8 mouse cellular contexts compared by ENCODE assay signal in the genomic region with DNA sequence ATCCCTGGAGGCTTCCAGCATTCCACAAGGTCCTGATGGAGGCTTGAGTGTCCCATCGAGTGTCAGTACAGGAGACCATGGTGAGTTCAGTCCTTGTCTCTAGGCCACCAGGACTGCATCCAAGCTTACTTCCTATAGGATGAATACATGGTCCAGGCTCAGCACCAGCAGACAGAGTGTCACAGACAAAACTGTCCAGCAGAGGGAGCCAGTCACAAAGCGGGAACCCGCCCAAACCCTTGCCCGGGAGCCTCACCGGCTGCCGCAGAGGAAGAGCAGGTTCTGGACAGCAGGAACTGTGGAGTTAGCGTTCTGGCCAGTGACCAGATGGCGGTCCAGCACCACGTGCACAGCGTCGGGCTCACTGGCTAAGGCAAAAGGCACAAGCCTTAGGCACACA. TPM values are rescaled to one million over a fixed set of nuclear protein-coding genes. Genes with fewer than 3 reads are reported as not detected.
DNase-seq lines count a peak whose midpoint lies in the region.

No protein-coding gene starts in this region.

- DNase-seq in T-cell, adult 2 months (ENCODE audit: low spot score): peak; percentile 67
- DNase-seq in cerebellum, postnatal 4 days (ENCODE audit: low spot score in 2 of 2): peak; percentile 86 to 93
- peak; percentile 67 to 74 for DNase-seq in gastrocnemius, adult 8-10 months (ENCODE audit: low spot score in 2 of 2)
- peak; percentile 53 for DNase-seq in hindlimb bud, embryonic 11.5 days (ENCODE audit: extremely low spot score, low read depth, low spot score)
- peak; percentile 89 to 92 for DNase-seq in left cerebral cortex, adult 18-20 months (ENCODE audit: low spot score in 2 of 2)
- peak; percentile 86 to 92 for DNase-seq in lung, postnatal 4 days
- peak; percentile 91 for DNase-seq in retina, postnatal 1 day
- peak; percentile 90 for DNase-seq in thymus, postnatal 4 days

RNA-seq across cellular contexts. Expression of gene Gatd1, which starts 5.1 kb away (rescaled TPM):
- total RNA-seq in gastrocnemius, adult 8-10 months (2022): 1 to 10 TPM; 6.5 to 9.8 (median 7.8) TPM
- 10 to 100 TPM; 40.4 to 45.1 TPM for total RNA-seq in left cerebral cortex, adult 18-20 months (2021)

RNA-seq across cellular contexts. Expression of gene Taldo1, which starts 16.8 kb away (rescaled TPM):
- 10 to 100 TPM; 81.4 to 87.7 (median 84.4) TPM for total RNA-seq in gastrocnemius, adult 8-10 months (2022)
- 100 to 1,000 TPM in 1 of 2 experiments, 10 to 100 TPM in 1; 96.6 to 104 TPM for total RNA-seq in left cerebral cortex, adult 18-20 months (2021)

RNA-seq across cellular contexts. Expression of gene Cend1, which starts 20.5 kb away (rescaled TPM):
- under 1 TPM in 2 of 4 experiments, not detected in 2; 0.16 to 0.48 TPM for total RNA-seq in gastrocnemius, adult 8-10 months (2022)
- 100 to 1,000 TPM; 274 to 309 TPM for total RNA-seq in left cerebral cortex, adult 18-20 months (2021)

RNA-seq across cellular contexts. Expression of gene Slc25a22, which starts 28.9 kb away (rescaled TPM):
- 10 to 100 TPM; 14.5 to 19.5 (median 14.7) TPM for total RNA-seq in gastrocnemius, adult 8-10 months (2022)
- 100 to 1,000 TPM; 251 to 254 TPM for total RNA-seq in left cerebral cortex, adult 18-20 months (2021)

RNA-seq across cellular contexts. Expression of gene Pidd1, which starts 35.0 kb away (rescaled TPM):
- under 1 TPM; 0.07 to 0.51 (median 0.19) TPM for total RNA-seq in gastrocnemius, adult 8-10 months (2022)
- 1 to 10 TPM; 1.1 to 1.4 TPM for total RNA-seq in left cerebral cortex, adult 18-20 months (2021)

Comparison
In these comparisons a context has a peak if more than half of its experiments do, and no peak if none do; other contexts are left out.
1. Peak in every context shown above with its lines: DNase-seq.
2. RNA of gene Cend1, which starts 20.5 kb away (total RNA-seq): 274 to 309 TPM in left cerebral cortex, adult 18-20 months; 0.16 to 0.48 TPM in gastrocnemius, adult 8-10 months; every median in the first group is over 100 times any median in the second.